Mouse (Mus musculus): ENCODE data around the gene Tmem185a.
"Not testable (repeated sequence)": the region's sequence is repeated elsewhere in the genome, so short reads cannot be mapped to it uniquely, and the experiment has no call there.

The Tmem185a gene

DNA sequence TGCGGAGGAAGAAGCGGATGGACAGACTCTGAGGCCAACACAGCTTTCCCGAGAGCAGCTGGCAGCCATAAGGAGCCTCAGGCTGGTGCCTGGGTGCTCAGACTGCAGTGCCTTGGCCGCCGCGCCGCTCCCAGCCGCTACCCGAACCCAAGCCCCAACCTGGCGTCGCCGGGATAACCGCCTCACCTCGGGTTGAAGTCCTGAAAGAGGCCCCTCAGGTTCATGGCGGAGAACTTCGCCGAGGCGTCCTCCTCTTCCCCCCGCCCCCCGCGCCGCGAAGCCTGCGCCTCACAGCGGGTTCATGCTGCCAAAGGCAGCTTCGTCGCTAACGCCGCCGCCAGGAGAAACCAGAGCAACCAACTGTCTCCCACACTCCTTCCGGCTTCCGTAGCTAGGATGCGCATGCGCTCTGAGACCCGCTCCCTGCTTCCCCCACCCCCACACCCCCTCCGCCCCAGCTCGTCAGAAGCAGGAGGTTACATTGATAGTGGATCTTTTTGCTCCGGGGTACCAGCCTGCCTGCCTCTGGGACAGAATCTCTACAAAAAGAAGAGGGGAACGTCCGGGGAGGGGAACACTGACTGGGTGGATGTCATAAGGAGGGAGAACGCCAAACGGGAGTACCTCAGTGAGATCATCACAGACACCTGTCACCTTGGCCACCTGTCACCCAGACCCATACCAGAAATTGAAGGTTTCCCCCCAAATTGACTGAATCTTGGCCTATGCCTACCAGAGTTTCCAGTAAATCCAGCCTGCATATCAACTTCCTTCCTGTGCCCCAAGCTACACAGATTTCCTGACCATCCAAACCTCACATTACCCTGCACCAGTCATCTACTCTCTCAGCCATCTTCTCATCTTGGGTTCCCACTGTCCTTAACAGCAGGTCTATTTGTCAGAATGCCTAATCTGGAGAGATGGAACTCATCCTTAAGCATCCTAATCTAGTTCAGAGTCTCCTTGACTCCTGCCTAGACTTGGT is at the start of gene Tmem185a:
Gene Tmem185a, minus strand, starts transcription at position 389 of the 985 bp plus-strand sequence.
- peak; percentile 69 to 78 for DNase-seq (ENCODE audit: low spot score in 2 of 2)

DNA sequence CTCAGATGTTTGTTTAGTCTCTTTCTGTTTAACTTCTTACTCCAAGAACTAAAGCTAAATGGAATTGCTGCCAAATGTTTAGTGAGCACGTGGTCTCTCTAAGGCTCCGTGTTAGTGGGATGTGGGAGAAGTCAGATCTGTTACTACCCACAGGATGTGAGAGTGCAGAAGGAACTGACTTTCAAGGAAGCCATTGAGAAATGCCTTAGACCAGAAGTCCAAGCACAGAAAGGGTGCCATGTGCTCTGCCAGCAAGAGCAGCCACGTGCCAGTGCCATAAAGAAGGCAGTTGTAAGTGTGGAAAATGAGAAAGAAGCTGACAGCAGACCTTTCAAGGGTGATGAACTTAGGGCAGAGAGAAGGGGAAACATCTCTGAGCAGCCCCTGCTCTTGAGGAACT is 37.4 kb upstream of the Tmem185a start:
- DNase-seq (ENCODE audit: low spot score in 2 of 2): not testable (repeated sequence)

DNA sequence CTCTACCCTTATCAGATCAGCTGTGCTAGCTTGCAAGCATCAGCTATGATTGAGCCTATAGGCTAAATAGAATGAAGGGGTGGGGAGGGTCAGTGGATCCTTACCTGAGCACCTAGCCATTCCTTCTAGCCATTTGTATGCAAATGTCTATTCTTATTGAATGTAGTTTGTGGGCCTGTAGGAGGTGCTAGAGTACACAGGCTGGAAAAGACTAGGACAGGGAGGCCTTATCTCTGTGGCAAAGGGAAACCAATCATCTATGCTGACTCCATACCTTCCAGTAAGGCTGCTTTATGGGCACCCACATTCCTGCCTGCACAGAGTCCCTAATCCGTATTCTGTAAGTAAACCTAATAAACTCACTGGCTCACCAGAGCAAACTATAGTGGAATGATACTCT is 10.3 kb upstream of the Tmem185a start:
- not testable (repeated sequence) for DNase-seq (ENCODE audit: low spot score in 2 of 2)

DNA sequence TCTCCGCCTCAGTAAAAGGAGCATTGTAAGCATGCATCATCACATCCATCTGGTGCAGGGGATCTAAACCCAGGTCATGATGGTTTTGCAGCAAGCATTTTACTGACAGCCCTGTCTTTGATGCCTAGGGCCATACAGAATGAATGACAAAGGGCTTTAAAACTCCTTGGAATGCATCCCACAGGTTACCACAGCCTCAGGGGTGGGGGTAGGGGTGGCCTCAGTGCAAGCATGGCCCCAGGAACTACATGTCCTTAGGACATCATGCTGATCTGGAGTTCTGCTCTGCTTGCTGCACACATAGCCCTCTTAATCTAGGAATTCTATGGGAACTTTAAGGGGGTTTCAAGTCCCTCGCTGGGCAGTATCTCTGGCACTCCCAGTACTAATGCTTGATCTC is 5.2 kb upstream of the Tmem185a start:
- no peak for DNase-seq (ENCODE audit: low spot score in 2 of 2)

DNA sequence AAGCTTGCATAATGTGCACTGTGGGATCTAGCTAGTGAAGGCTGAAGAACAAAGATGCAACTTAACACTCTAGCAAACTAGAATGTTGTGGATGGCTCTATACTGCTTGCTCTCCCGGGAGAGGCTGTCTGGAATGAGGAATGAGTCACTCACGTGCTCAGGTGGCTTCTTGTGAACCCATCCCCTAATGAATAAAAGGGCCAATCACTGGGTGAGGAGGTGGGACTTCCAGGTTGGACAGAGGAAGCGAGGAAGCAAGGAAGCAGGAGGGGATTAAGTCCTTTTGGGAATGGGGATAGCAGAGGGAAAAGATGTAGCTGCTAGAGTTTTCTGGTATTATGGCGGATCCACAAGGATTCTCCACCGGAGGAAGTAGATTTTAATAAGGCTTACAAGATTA is 1.7 kb upstream of the Tmem185a start:
- no peak for DNase-seq (ENCODE audit: low spot score in 2 of 2)

DNA sequence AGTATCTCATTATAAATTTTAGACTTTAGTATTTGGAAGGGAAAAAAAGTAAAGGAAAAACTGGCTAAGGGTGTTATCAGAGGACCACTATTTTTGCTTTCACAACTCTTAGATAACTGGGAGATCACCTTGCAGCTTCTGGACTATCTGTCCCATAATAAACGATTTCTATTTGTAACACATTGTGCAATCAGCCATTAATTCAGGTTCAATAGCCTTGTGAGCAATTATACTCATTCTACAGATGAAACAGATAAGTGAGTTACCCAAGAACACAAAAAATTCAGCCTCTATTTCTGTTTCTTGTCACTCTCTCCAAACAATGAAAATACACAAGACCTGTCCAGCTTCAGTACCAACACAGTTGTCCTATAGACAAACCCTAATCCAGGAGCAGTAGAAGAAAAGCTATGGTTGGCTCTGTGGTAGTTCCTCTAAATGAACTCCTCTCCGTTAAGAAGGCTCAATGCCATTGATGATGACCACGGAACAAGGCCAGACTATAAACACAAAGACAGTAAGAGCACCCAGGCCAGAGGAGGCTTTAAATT is 1.7 kb downstream of the Tmem185a start:
- DNase-seq (ENCODE audit: low spot score in 2 of 2): no peak

DNA sequence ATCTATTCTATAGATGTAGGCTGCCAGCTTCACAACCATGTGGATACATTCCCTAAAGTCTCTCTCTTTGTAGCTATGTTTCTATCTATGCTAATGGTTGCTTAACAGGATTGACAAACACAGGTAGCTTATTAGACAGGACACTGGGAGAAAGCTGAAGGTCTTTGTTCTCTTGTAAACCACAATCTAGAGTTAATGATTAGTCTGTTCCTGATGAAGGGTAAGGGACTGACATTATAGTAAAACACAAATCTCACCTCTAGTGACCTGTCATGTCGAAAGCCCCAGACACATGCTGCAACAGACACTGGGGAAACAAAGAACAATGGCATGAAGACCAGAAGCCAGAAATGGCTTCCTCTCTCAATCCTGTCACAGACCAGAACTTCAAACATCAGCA is 10.1 kb downstream of the Tmem185a start:
- no peak for DNase-seq (ENCODE audit: low spot score in 2 of 2)

DNA sequence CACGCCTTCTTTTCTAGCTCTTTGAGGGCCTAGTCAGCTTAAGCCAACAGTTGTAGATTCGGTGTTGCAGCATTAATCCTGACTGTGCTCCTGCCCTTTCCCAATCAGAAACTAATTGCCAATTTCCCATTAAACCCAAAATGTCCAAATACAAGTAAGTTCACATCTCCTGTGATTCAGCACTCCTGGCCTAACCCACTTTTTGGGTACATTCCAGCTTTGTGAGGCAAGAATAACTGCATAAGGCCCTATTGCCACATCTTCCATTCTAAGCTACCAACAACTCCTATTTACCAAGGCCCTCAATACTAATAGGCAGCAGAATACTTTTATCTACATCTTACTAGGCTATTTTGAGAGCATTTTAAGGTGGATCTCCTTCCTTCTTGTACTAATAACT is 11.5 kb downstream of the Tmem185a start:
- no peak for DNase-seq (ENCODE audit: low spot score in 2 of 2)

DNA sequence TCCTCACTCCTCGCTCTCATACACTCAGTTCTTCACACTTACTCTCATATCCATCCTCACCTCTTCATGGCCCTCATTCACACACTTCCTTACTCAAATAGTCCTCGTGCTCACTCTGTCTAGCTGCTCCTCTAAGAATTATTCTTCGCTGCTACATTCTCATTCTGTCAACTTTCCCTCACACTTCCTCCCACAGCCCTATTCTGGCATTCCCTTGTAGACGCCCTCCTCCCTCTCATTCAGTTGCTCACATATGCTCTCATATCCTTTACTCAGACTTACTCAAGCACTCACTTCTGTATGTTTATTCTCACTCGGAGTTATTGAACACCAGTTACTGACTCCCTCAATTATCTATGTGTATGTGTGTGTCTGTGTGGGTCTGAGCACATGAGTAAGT is 13.4 kb downstream of the Tmem185a start:
- peak in 1 of 2 experiments; percentile 9 for DNase-seq (ENCODE audit: low spot score in 2 of 2)

DNA sequence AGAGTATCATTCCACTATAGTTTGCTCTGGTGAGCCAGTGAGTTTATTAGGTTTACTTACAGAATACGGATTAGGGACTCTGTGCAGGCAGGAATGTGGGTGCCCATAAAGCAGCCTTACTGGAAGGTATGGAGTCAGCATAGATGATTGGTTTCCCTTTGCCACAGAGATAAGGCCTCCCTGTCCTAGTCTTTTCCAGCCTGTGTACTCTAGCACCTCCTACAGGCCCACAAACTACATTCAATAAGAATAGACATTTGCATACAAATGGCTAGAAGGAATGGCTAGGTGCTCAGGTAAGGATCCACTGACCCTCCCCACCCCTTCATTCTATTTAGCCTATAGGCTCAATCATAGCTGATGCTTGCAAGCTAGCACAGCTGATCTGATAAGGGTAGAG is 24.6 kb downstream of the Tmem185a start:
- DNase-seq (ENCODE audit: low spot score in 2 of 2): not testable (repeated sequence)

DNA sequence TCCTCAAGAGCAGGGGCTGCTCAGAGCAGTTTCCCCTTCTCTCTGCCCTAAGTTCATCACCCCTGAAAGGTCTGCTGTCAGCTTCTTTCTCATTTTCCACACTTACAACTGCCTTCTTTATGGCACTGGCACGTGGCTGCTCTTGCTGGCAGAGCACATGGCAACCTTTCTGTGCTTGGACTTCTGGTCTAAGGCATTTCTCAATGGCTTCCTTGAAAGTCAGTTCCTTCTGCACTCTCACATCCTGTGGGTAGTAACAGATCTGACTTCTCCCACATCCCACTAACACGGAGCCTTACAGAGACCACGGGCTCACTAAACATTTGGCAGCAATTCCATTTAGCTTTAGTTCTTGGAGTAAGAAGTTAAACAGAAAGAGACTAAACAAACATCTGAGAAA is 51.5 kb downstream of the Tmem185a start:
- DNase-seq (ENCODE audit: low spot score in 2 of 2): not testable (repeated sequence)
